Mouse (Mus musculus): ENCODE data around the gene Mrps17.

- no peak for TF ChIP-seq HCFC1 (IDR thresholded peaks at IDR 0.05; ENCODE audit: borderline replicate concordance, insufficient read depth, low read length)
- TF ChIP-seq MAFK (IDR thresholded peaks at IDR 0.05; ENCODE audit: insufficient read depth, low read depth, low read length), result no peak
- TF ChIP-seq ZNF384 (IDR thresholded peaks at IDR 0.05; ENCODE audit: low read depth, low read length), result no peak
- no peak for TF ChIP-seq ZC3H11A (IDR thresholded peaks at IDR 0.05; ENCODE audit: borderline replicate concordance, low read depth, low read length)
Measured at GRCm38 (mm10) chr5:129729286-129729685, 14.0 kb downstream of the Mrps17 start.

Data from ES-E14 (cell line).